Mouse (Mus musculus) lung, postnatal 0 days (tissue): ENCODE data around the gene Rem2.

ENCODE experiments used
- CTCF ChIP-seq: IDR thresholded peaks from 2 replicates; pipeline ENCODE4 v1.5.1; 2016; ENCODE audit warnings: antibody characterized with exemption, mild to moderate bottlenecking
- EP300 ChIP-seq: IDR thresholded peaks from 2 replicates; pipeline ENCODE4 v1.6.1; 2016; ENCODE audit warnings: antibody characterized with exemption, mild to moderate bottlenecking, control low read depth

- TF ChIP-seq CTCF (no peak), EP300 (no peak)
Measured at GRCm38 (mm10) chr14:54527227-54528006, 51.5 kb downstream of the Rem2 start.
